Mouse (Mus musculus) brown adipose tissue, adult 24 weeks (tissue): ENCODE measurements around the gene Bach2. TPM values are rescaled to one million over a fixed set of nuclear protein-coding genes. Genes with fewer than 3 reads are reported as not detected.

Source experiments
- H3K27ac ChIP-seq: fragments of 200-500 bp; replicated peaks from 2 replicates; pipeline ENCODE4 v1.5.1; 2012; ENCODE audit warnings: low read depth, mild to moderate bottlenecking, low read length
- H3K4me1 ChIP-seq: fragments of 200-500 bp; 2 replicates; pipeline ENCODE4 v1.6.1; 2012; ENCODE audit warnings: low read length, mixed read lengths; ENCODE audit not compliant: control insufficient read depth, insufficient read depth, insufficient read length
- H3K4me3 ChIP-seq: fragments of 200-500 bp; 2 replicates; pipeline ENCODE4 v1.5.1; 2012; ENCODE audit warnings: low read depth, mild to moderate bottlenecking, low read length, moderate library complexity; ENCODE audit not compliant: insufficient read depth
- polyA plus RNA-seq: library from polyadenylated mRNA; stranded (reverse); fragments of >200 nt; gene quantifications from 2 replicates; pipeline ENCODE4 v1.2.4, GENCODE M21; 2012; ENCODE audit not compliant: missing spikeins, insufficient read depth, insufficient read length

Bach2 gene
- polyA plus RNA-seq, 1 experiment, result 1.2 TPM

- Histone ChIP-seq H3K4me1 (no peaks in the 10 kb centered on the region), H3K27ac (no peak overlapping the region), H3K4me3 (no peak overlapping the region)
Measured at GRCm38 (mm10) chr4:32464540-32464939, 225.9 kb downstream of the Bach2 start.

GRCm38 (mm10) chr4:32466031-32466430 is 227.4 kb downstream of the Bach2 start:
- Histone ChIP-seq H3K4me1 (no peaks in the 10 kb centered on the region), H3K4me3 (no peak overlapping the region), H3K27ac (no peak overlapping the region)

GRCm38 (mm10) chr4:32477977-32478660 is 239.5 kb downstream of the Bach2 start:
- Histone ChIP-seq H3K4me3 (no peak overlapping the region), H3K27ac (no peak overlapping the region), H3K4me1 (no peaks in the 10 kb centered on the region)

GRCm38 (mm10) chr4:32479231-32479630 is 240.6 kb downstream of the Bach2 start:
- H3K4me3 ChIP-seq, result no peak overlapping the region
- no peaks in the 10 kb centered on the region for H3K4me1 ChIP-seq
- H3K27ac ChIP-seq, result no peak overlapping the region

GRCm38 (mm10) chr4:32479801-32480700 is 241.4 kb downstream of the Bach2 start:
- H3K4me1 ChIP-seq, result no peaks in the 10 kb centered on the region
- H3K4me3 ChIP-seq, result no peak overlapping the region
- no peak overlapping the region for H3K27ac ChIP-seq

GRCm38 (mm10) chr4:32481366-32482055 is 242.9 kb downstream of the Bach2 start:
- Histone ChIP-seq H3K27ac (no peak overlapping the region), H3K4me1 (no peaks in the 10 kb centered on the region), H3K4me3 (no peak overlapping the region)

- no peak overlapping the region for H3K4me3 ChIP-seq
- no peak overlapping the region for H3K27ac ChIP-seq
- no peaks in the 10 kb centered on the region for H3K4me1 ChIP-seq
Measured at GRCm38 (mm10) chr4:32482138-32482537, 243.5 kb downstream of the Bach2 start.

- H3K27ac ChIP-seq, result no peak overlapping the region
Measured at GRCm38 (mm10) chr4:32482936-32483335, 244.3 kb downstream of the Bach2 start.

GRCm38 (mm10) chr4:32485848-32486247 is 247.2 kb downstream of the Bach2 start:
- H3K4me3 ChIP-seq, result no peak overlapping the region
- H3K27ac ChIP-seq, result no peak overlapping the region
- H3K4me1 ChIP-seq, result no peaks in the 10 kb centered on the region

More at GRCm38 (mm10) chr4:32482936-32483335, 244.3 kb downstream of the Bach2 start:
- Histone ChIP-seq H3K4me3 (no peak overlapping the region), H3K4me1 (no peaks in the 10 kb centered on the region)

GRCm38 (mm10) chr4:32486654-32487398 is 248.2 kb downstream of the Bach2 start:
- Histone ChIP-seq H3K4me1 (no peaks in the 10 kb centered on the region), H3K4me3 (no peak overlapping the region), H3K27ac (no peak overlapping the region)

GRCm38 (mm10) chr4:32489186-32489585 is 250.6 kb downstream of the Bach2 start:
- H3K4me3 ChIP-seq, result no peak overlapping the region
- H3K27ac ChIP-seq, result no peak overlapping the region
- H3K4me1 ChIP-seq, result no peaks in the 10 kb centered on the region

- no peak overlapping the region for H3K4me3 ChIP-seq
- H3K4me1 ChIP-seq, result no peaks in the 10 kb centered on the region
- H3K27ac ChIP-seq, result no peak overlapping the region
Measured at GRCm38 (mm10) chr4:32491176-32491575, 252.6 kb downstream of the Bach2 start.

GRCm38 (mm10) chr4:32492834-32493233 is 254.2 kb downstream of the Bach2 start:
- Histone ChIP-seq H3K27ac (no peak overlapping the region), H3K4me1 (no peaks in the 10 kb centered on the region), H3K4me3 (no peak overlapping the region)

GRCm38 (mm10) chr4:32501780-32502179 is 263.2 kb downstream of the Bach2 start:
- peaks cover 6% of the 10 kb centered on the region; the same call in 1 of the 2 replicates for H3K4me1 ChIP-seq
- no peak overlapping the region for H3K27ac ChIP-seq
- no peak overlapping the region for H3K4me3 ChIP-seq
